In the genomic region with DNA sequence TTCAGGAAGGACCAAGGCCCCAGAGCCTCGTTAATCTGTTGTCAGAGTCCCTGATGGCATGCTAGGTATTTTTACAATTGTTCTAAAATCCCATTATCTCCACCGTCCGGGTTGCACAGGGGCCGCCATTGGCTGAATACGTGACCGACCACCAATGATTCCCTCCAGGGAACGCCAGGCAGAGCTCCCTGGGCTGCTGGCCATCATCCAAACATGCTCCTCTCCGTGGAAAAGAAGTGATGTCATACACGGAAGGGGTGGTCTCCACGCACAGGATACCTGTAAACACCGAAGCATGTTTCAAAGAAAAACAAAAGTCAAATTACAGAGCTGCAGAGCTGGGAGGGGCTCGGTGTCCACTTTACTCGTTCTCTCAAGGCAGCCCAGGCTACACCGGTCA, we compare ENCODE assay signal across 26 mouse cellular contexts. TPM values are rescaled to one million over a fixed set of nuclear protein-coding genes. Genes with fewer than 3 reads are reported as not detected.
DNase-seq lines count a peak whose midpoint lies in the region; ATAC-seq and TF ChIP-seq lines count a peak whose summit lies in the region.
"Had no signal": no experiment of that assay in that cellular context is flagged by ENCODE, and none has a peak within 500 bp of the region (broad histone marks: within the 10 kb centered on the region; RNA-seq: fewer than 3 reads in every experiment).

No protein-coding gene starts in this region.

- intact Hi-C loops in heart, postnatal 36 days (cut with DNase I), result no loop called here

- H3K4me3 ChIP-seq in intestine, embryonic 14.5 days (ENCODE audit: low read depth, low read length), result no peak overlapping the region
- no peak overlapping the region for H3K4me3 ChIP-seq in intestine, postnatal 0 days (ENCODE audit: low read depth, low read length)
- H3K4me3 ChIP-seq in midbrain, embryonic 11.5 days (ENCODE audit: low read depth, low read length), result no peak overlapping the region
- H3K4me3 ChIP-seq in midbrain, embryonic 13.5 days (replicated peaks), result no peak overlapping the region
- H3K4me3 ChIP-seq: forebrain, embryonic 15.5 days; heart, embryonic 13.5 days; hindbrain, embryonic 10.5 days; hindbrain, embryonic 15.5 days; midbrain, embryonic 12.5 days had no signal

- TF ChIP-seq CTCF in intestine, postnatal 0 days (IDR thresholded peaks at IDR 0.05; ENCODE audit: low read depth), result no peak

- ATAC-seq in intestine, embryonic 14.5 days (replicated peaks; ENCODE audit: low FRiP score, low TSS enrichment, low read depth), result no peak
- no peak for ATAC-seq in intestine, postnatal 0 days
- no peak for ATAC-seq in midbrain, embryonic 11.5 days (ENCODE audit: low FRiP score)
- no peak for ATAC-seq in midbrain, embryonic 13.5 days
- ATAC-seq: forebrain, embryonic 15.5 days; inflammation-experienced regulatory T-cells, adult 6 months had no signal

- H3K9ac ChIP-seq in intestine, embryonic 14.5 days (ENCODE audit: low read length), result no peak overlapping the region
- no peak overlapping the region for H3K9ac ChIP-seq in intestine, postnatal 0 days (ENCODE audit: low read depth, low read length)
- no peak overlapping the region for H3K9ac ChIP-seq in midbrain, embryonic 11.5 days (ENCODE audit: low read length)
- no peak overlapping the region for H3K9ac ChIP-seq in midbrain, embryonic 13.5 days (replicated peaks)
- H3K9ac ChIP-seq: forebrain, embryonic 15.5 days; heart, embryonic 13.5 days; hindbrain, embryonic 15.5 days; liver, embryonic 14.5 days; midbrain, embryonic 12.5 days had no signal

- H3K36me3 ChIP-seq in intestine, embryonic 14.5 days (ENCODE audit: control insufficient read depth, insufficient read depth, low read length), result no peaks in the 10 kb centered on the region
- no peaks in the 10 kb centered on the region for H3K36me3 ChIP-seq in intestine, postnatal 0 days (ENCODE audit: control insufficient read depth, insufficient read depth)
- no peaks in the 10 kb centered on the region for H3K36me3 ChIP-seq in midbrain, embryonic 11.5 days (ENCODE audit: control insufficient read depth, insufficient read depth, low read length)
- no peaks in the 10 kb centered on the region for H3K36me3 ChIP-seq in midbrain, embryonic 13.5 days
- H3K36me3 ChIP-seq: forebrain, embryonic 15.5 days; heart, embryonic 13.5 days; hindbrain, embryonic 10.5 days; hindbrain, embryonic 15.5 days; midbrain, embryonic 12.5 days had no signal

- H3K9me3 ChIP-seq in intestine, embryonic 14.5 days (ENCODE audit: control insufficient read depth, low read length), result no peaks in the 10 kb centered on the region
- H3K9me3 ChIP-seq in intestine, postnatal 0 days (ENCODE audit: control insufficient read depth), result no peaks in the 10 kb centered on the region
- H3K9me3 ChIP-seq in midbrain, embryonic 11.5 days (ENCODE audit: control insufficient read depth, low read length), result no peaks in the 10 kb centered on the region
- H3K9me3 ChIP-seq in midbrain, embryonic 13.5 days, result no peaks in the 10 kb centered on the region
- H3K9me3 ChIP-seq: forebrain, embryonic 15.5 days; heart, embryonic 13.5 days; hindbrain, embryonic 10.5 days; hindbrain, embryonic 15.5 days; midbrain, embryonic 12.5 days had no signal

- peaks cover 33% of the 10 kb centered on the region for H3K4me1 ChIP-seq in intestine, embryonic 14.5 days (replicated peaks; ENCODE audit: control insufficient read depth, insufficient read depth, low read length)
- H3K4me1 ChIP-seq in intestine, postnatal 0 days (replicated peaks; ENCODE audit: control insufficient read depth, insufficient read depth, low read length), result no peaks in the 10 kb centered on the region
- H3K4me1 ChIP-seq in midbrain, embryonic 11.5 days (ENCODE audit: control insufficient read depth, insufficient read depth, low read length), result no peaks in the 10 kb centered on the region
- no peaks in the 10 kb centered on the region for H3K4me1 ChIP-seq in midbrain, embryonic 13.5 days (replicated peaks)
- H3K4me1 ChIP-seq: forebrain, embryonic 15.5 days; hindbrain, embryonic 15.5 days had no signal

- H3K27ac ChIP-seq in intestine, embryonic 14.5 days (ENCODE audit: low read depth), result peak overlapping the region; percentile 73; the same call in 1 of the 2 replicates
- no peak overlapping the region for H3K27ac ChIP-seq in intestine, postnatal 0 days (ENCODE audit: low read depth, low read length)
- H3K27ac ChIP-seq in midbrain, embryonic 11.5 days (ENCODE audit: low read depth, low read length), result no peak overlapping the region
- no peak overlapping the region for H3K27ac ChIP-seq in midbrain, embryonic 13.5 days
- H3K27ac ChIP-seq: forebrain, embryonic 15.5 days; heart, embryonic 13.5 days; hindbrain, embryonic 15.5 days; liver, embryonic 14.5 days; midbrain, embryonic 12.5 days had no signal

- DNase-seq in heart, adult 18-20 months, result peak; percentile 44 to 51
- DNase-seq in heart, postnatal 36 days, result no peak
- DNase-seq in intestine, embryonic 14.5 days (ENCODE audit: low spot score), result no peak
- DNase-seq in midbrain, embryonic 11.5 days (ENCODE audit: low spot score, missing footprints), result peak; percentile 45
- DNase-seq in right cerebral cortex, adult 18-20 months, result no peak
- DNase-seq: adrenal gland, adult 8-10 months; B cell, adult 2 months; cerebellum, adult 11 months; cerebellum, adult 9-10 months; cerebellum, postnatal 36 days; kidney, postnatal 14 days; liver; lung, adult 2 months; lung, postnatal 14 days; right cerebral cortex, postnatal 14 days; thymus, adult 18-20 months; thymus, postnatal 25 days had no signal

- 37% methylated on average over 14 of the region's 14 CpGs for WGBS in intestine, embryonic 14.5 days
- 37% methylated on average over 14 of the region's 14 CpGs for WGBS in intestine, postnatal 0 days
- 59% methylated on average over 14 of the region's 14 CpGs for WGBS in midbrain, embryonic 11.5 days
- WGBS in midbrain, embryonic 13.5 days, result 51% methylated on average over 14 of the region's 14 CpGs

- H3K27me3 ChIP-seq in intestine, embryonic 14.5 days (replicated peaks; ENCODE audit: control insufficient read depth, insufficient read depth, low read length), result no peaks in the 10 kb centered on the region
- H3K27me3 ChIP-seq in intestine, postnatal 0 days (replicated peaks; ENCODE audit: control insufficient read depth, insufficient read depth, low read length), result no peaks in the 10 kb centered on the region
- H3K27me3 ChIP-seq in midbrain, embryonic 11.5 days (ENCODE audit: control insufficient read depth, insufficient read depth, low read length), result no peaks in the 10 kb centered on the region
- no peaks in the 10 kb centered on the region for H3K27me3 ChIP-seq in midbrain, embryonic 13.5 days
- H3K27me3 ChIP-seq: forebrain, embryonic 15.5 days; heart, embryonic 13.5 days; hindbrain, embryonic 15.5 days; midbrain, embryonic 12.5 days had no signal

- no peak overlapping the region for H3K4me2 ChIP-seq in intestine, embryonic 14.5 days (ENCODE audit: low read length)
- H3K4me2 ChIP-seq in intestine, postnatal 0 days (replicated peaks; ENCODE audit: low read depth), result no peak overlapping the region
- H3K4me2 ChIP-seq in midbrain, embryonic 11.5 days, result no peak overlapping the region
- no peak overlapping the region for H3K4me2 ChIP-seq in midbrain, embryonic 13.5 days (replicated peaks)
- H3K4me2 ChIP-seq: forebrain, embryonic 15.5 days; heart, embryonic 13.5 days; hindbrain, embryonic 15.5 days; midbrain, embryonic 12.5 days had no signal

RNA-seq across cellular contexts. Expression of gene Amotl2, which starts 39.9 kb away (rescaled TPM):
- total RNA-seq in heart, adult 18-20 months (2021), result 10 to 100 TPM; 57.4 to 60.8 TPM
- total RNA-seq in heart, postnatal 36 days (2021), result 10 to 100 TPM; 67.5 to 79.0 TPM
- 29.3 and 33.6 TPM in 2 replicates for polyA plus RNA-seq in intestine, embryonic 14.5 days (2014; fragmentation: Nextera tagmentation; extraction: Ambion mirVana)
- polyA plus RNA-seq in intestine, postnatal 0 days (2015; fragmentation: Nextera tagmentation; extraction: Ambion mirVana), result 12.4 and 13.4 TPM in 2 replicates
- polyA plus RNA-seq in midbrain, embryonic 11.5 days (2014; fragmentation: Nextera tagmentation; extraction: Ambion mirVana), result 47.0 and 58.0 TPM in 2 replicates
- 65.0 and 80.6 TPM in 2 replicates for polyA plus RNA-seq in midbrain, embryonic 13.5 days (2015; fragmentation: Nextera tagmentation; extraction: Ambion mirVana)

Comparison
In these comparisons a context has a peak if more than half of its experiments do, and no peak if none do; other contexts are left out.
1. DNase-seq: peak in heart, adult 18-20 months (2 of 2) and midbrain, embryonic 11.5 days (single experiment); none in heart, postnatal 36 days (0 of 2), intestine, embryonic 14.5 days (single experiment) and right cerebral cortex, adult 18-20 months (single experiment).